Mouse (Mus musculus) gastrocnemius, postnatal 25 days (tissue): ENCODE data around the gene Nt5c3b. TPM values are rescaled to one million over a fixed set of nuclear protein-coding genes. Genes with fewer than 3 reads are reported as not detected.

ENCODE experiments used
- DNase-seq: peaks from one replicate; pipeline ENCODE4 v3.0.0; 2022
- total RNA-seq, 2 experiments: library from RNA; stranded (reverse); gene quantifications; 1 replicate in 1 of 2; 2 replicates in 1 of 2; pipeline ENCODE4 v1.2.3; 2021

Nt5c3b gene
- total RNA-seq, 2 experiments from 2014 or later, result 8.2 to 8.5 TPM

DNA sequence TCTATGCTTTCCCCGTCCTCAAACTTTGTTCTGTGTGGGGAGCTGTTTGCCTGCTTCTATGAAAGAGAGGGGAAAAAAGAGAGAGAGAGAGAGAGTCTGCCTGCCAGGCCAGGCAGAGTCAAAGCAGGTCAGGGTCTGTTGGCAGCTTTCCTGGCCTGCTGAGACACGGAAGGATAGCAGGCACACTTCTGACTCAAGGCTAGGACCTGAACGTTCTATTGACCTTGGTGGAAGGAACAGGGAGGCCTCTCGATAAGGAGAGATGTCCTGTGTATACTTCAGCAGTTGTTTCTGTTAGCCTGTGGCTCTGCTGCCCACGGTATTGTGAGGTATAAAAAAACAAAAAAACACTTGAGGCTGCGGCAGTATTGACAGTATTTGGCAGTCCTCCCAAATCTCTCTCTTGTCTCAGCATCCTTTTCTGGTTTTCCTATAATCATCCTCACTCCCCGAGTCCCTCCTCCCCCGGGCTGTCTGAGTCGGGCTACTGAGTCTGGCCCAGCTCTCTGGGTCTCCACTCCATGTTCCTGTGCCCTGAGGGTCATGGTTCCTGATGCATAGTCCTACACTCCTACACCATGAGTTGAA is 12.9 kb downstream of the Nt5c3b start:
- no peak for DNase-seq

DNA sequence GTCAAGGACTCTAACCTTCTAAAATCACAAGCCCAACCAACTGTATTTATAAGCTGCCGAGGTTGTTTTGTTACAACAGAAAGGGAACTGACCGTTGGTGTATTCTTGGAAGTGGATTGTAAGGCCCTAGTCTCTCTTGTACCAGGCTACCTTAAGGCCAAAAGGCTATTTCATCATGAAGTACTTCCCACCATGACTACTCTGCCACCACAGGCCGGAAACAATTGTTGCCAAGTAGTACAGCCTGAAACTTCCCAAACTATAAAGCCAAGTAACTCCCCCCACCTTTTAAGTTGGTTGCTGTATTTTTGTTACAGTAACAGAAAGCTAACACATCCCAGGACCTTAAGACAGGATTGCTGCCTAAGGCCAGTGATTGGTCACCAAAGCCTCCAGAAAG is 14.8 kb downstream of the Nt5c3b start:
- DNase-seq, result no peak

GRCm38 (mm10) chr11:100425851-100426250 is 15.8 kb downstream of the Nt5c3b start:
- peak; percentile 45 for DNase-seq

GRCm38 (mm10) chr11:100423836-100424235 is 17.8 kb downstream of the Nt5c3b start:
- no peak for DNase-seq

DNA sequence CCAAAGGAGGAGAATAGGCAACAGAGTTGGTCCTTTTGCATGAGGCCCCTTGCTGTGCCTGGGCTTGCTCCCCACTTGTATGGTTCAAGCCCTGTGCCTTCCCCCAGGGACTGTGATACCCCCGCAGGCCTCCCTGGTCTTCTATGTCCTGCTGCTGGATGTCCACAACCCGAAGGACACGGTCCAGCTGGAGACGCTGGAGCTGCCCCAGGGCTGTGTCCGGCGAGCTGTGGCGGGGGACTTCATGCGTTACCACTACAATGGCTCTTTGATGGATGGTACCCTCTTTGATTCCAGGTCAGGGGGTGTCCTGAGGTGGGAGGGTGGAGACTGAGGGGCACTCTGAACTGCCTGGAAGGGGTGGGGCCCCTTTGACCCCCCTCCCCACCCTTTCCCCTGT is 20.1 kb downstream of the Nt5c3b start:
- DNase-seq, result no peak

- peak; percentile 79 for DNase-seq
Measured at GRCm38 (mm10) chr11:100414914-100415822, 26.4 kb downstream of the Nt5c3b start, which contains the start of gene Fkbp10. Fkbp10 (plus strand) TSS chr11:100415697.

GRCm38 (mm10) chr11:100414021-100414913 is 27.3 kb downstream of the Nt5c3b start, which contains the start of gene P3h4:
P3h4 (minus strand) TSS chr11:100414836.
- peak; percentile 86 for DNase-seq

DNA sequence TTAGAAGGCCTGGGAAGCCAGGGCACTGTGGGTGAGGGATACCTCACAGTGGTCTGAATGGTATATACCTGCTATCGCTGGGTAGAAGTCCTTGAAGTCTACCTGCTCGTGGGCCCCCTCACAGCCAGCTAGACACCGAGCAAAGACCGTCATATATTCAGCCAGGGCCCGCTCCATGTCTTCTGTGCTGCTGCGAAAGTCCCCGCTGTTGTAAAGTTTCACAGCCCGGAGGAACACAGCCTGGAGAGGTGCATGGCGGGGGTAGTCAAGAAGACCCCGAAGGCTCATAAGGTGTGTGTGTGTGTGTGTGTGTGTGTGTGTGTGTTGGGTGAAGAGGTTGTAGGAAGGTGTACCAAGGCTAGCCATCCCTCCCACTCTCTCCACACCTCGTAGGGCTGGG is 28.1 kb downstream of the Nt5c3b start:
- no peak for DNase-seq

DNA sequence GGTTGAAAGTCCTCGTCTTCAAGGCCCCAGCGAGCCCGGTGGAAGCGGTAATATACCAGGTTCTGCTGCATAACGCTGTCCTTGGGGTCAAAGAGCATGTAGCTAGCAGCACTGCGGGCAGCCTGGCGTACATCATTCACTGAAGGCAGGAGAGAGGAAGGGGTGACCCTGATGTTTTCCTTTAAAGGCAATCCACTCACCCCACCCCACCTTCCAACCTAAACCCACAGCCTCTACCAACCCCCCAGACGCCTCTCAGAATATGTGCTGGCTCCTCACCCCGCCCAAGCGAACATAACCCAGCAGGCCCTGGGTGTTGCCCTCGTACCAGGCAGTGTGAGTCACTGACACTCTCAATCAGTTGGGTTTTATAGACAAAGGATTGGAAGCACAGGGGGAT is 29.9 kb downstream of the Nt5c3b start:
- DNase-seq, result no peak

DNA sequence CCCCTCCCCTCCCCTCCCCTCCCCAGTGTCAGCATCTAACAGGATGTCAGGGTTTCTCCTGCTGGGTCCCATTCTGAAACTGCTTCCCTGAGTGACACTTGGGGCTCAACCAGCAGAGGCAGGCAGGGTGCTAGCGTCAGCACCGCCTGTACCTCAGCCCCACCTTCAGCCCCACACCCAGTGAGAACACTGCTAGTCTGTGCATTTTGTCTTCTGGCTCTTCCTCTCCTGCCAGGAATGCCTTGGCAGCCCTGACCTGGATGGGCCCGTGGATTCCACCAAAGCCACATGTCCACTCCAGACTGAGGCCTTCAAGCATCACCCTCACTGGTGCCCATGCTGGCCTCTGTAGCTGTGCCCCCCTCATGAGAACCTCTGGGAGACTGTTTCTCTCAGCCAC is 31.9 kb downstream of the Nt5c3b start:
- no peak for DNase-seq

- DNase-seq, result no peak
Measured at GRCm38 (mm10) chr11:100408835-100409462, 32.7 kb downstream of the Nt5c3b start.

DNA sequence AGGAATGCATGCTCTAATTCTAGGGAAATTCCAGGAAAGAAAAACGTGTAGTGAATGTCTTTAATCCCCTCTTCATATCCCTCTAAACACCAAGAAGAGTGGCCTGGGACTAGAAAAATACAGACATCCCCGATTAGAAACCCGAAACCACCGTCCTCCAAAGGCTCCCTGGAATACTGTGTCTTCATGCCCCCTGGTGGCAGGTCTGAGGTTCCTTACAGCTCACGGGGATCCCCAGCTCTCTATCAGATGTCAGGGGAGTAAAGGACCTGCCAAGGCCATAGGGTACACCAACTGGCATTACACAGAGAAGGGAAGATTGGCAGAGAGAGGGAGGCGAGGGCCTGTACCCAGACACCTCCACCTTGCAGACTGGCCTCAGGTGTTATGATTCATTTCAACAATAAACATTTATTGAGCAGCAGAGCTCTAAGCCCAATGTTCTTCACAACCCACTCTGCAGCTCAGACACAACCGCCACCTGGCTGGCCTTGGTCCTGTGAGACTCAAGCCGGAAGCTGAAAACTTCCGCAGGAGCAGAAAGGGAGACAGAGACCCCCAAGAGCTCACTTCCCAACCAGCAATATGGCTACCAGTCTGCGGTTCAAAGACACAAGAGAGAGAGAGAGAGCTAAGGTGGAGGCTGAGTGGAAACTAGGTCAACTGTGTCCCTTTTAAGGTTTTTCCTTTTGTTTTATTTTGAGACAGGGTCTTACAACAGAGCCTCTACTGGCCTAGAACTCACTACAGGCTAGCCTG is 33.4 kb downstream of the Nt5c3b start:
- DNase-seq, result peak; percentile 64

- DNase-seq, result no peak
Measured at GRCm38 (mm10) chr11:100406995-100407705, 34.5 kb downstream of the Nt5c3b start.

DNA sequence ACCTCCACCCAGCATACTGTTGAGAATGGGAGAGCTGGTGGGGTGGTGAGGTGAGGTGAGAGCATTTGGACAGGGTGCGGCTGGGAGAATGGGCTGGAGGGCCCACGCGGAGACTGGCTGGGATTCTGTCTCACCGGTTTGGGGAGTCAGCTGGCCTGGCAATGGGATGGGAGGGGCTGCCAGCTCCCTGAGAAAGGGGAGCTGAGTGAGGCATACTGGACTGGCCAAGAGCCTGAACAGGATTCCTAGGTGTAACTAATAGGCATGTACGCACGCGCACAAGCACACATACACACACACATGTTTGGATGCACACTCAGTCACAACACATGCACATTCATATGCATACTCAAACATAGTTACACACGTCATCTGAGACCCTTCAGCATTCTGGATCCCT is 35.3 kb downstream of the Nt5c3b start:
- no peak for DNase-seq

GRCm38 (mm10) chr11:100404456-100405074 is 37.0 kb downstream of the Nt5c3b start:
- DNase-seq, result no peak

DNA sequence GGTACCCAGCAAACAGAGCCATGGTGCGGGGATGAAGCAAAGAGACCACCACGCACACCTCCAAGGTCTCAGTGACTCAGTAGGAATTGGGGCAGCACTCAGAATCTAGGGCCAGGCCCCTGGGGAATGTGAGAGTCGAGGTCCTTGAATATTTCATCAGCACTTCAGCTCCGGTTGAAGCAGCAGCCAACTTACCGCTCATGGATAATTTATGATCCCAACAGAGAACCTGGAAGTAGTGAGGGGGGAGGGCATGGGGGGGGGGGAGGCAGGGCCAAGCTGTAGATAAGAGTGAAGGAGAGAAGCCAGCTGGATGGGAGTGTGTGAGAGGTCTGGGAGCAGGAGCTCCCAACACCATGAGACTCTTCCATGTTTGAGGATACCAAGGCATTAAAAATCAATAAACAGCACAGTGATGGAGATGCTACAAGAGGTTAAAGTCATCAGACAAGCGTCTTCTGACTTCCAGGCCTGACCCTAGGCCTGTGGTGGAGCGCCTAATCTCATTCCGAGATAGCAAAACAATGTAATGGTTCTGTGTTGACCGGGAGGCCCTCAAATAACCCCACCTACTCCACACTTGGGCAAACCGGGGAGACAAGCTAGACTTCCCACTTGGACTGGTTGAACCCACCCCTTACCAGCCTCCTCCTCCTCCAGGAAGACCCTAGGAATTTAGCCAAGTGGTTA is 38.0 kb downstream of the Nt5c3b start:
- DNase-seq, result no peak

- DNase-seq, result no peak
Measured at GRCm38 (mm10) chr11:100402682-100403081, 38.9 kb downstream of the Nt5c3b start.

- no peak for DNase-seq
Measured at GRCm38 (mm10) chr11:100402240-100402639, 39.4 kb downstream of the Nt5c3b start.

DNA sequence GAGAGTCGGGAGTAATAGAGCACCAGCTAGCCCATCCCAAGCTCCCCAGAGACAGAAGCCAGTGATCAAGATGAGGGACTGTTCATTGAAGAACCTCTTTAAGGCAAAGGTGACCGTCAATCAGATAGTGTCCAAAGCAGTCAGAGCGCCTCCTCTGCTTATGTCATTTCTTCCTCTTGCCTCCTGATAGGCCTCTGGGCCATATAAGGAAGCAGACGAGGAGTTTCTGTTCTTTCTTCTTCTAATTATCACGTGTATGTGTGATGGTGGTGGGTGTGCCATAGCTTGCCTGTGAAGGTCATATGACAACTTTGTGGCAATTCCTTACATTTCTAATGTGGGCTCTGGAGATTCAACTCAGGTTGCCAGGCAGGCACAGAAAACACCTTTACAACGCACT is 40.8 kb downstream of the Nt5c3b start:
- DNase-seq, result no peak
